Mouse (Mus musculus): ENCODE results near the gene Cdk2ap1. TPM values are rescaled to one million over a fixed set of nuclear protein-coding genes. Genes with fewer than 3 reads are reported as not detected.
"Not testable (repeated sequence)": the region's sequence is repeated elsewhere in the genome, so short reads cannot be mapped to it uniquely, and the experiment has no call there.

Gene Cdk2ap1
- polyA plus RNA-seq, 1 experiment from 2014 or later = 6.2 TPM

GRCm38 (mm10) chr5:124315941-124316340 lies 46.9 kb downstream of the Cdk2ap1 start:
- H3K9me3 ChIP-seq (replicated peaks; ENCODE audit: control insufficient read depth, low read length) = no peaks in the 10 kb centered on the region
- no peaks in the 10 kb centered on the region for H3K27me3 ChIP-seq (ENCODE audit: control insufficient read depth, insufficient read depth, low read depth, low read length)
- H3K36me3 ChIP-seq (ENCODE audit: control insufficient read depth, insufficient read depth) = peaks cover 21% of the 10 kb centered on the region
- no peak overlapping the region for H3K27ac ChIP-seq (ENCODE audit: low read length)
- H3K4me1 ChIP-seq (ENCODE audit: control insufficient read depth, low read depth, low read length) = peaks cover 11% of the 10 kb centered on the region
- no peak overlapping the region for H3K4me2 ChIP-seq (ENCODE audit: low read depth, low read length)
- WGBS (ENCODE audit: insufficient replicate concordance) = 91% methylated on average over 11 of the region's 11 CpGs
- H3K9ac ChIP-seq (ENCODE audit: low read depth, low read length) = no peak overlapping the region
- H3K4me3 ChIP-seq (ENCODE audit: low read depth, low read length) = no peak overlapping the region
- ATAC-seq (ENCODE audit: low read depth) = no peak

- WGBS (ENCODE audit: insufficient replicate concordance) = 84% methylated on average over 9 of the region's 9 CpGs
- H3K9me3 ChIP-seq (replicated peaks; ENCODE audit: control insufficient read depth, low read length) = no peaks in the 10 kb centered on the region
- H3K9ac ChIP-seq (ENCODE audit: low read depth, low read length) = no peak overlapping the region
- no peak overlapping the region for H3K27ac ChIP-seq (ENCODE audit: low read length)
- no peak overlapping the region for H3K4me3 ChIP-seq (ENCODE audit: low read depth, low read length)
- ATAC-seq (ENCODE audit: low read depth) = no peak
- peaks cover 11% of the 10 kb centered on the region for H3K4me1 ChIP-seq (ENCODE audit: control insufficient read depth, low read depth, low read length)
- H3K4me2 ChIP-seq (ENCODE audit: low read depth, low read length) = no peak overlapping the region
- H3K36me3 ChIP-seq (ENCODE audit: control insufficient read depth, insufficient read depth) = peaks cover 21% of the 10 kb centered on the region
- no peaks in the 10 kb centered on the region for H3K27me3 ChIP-seq (ENCODE audit: control insufficient read depth, insufficient read depth, low read depth, low read length)
These were observed 47.4 kb downstream of the Cdk2ap1 start for GRCm38 (mm10) chr5:124315498-124315897.

- 79% methylated on average over 11 of the region's 11 CpGs for WGBS (ENCODE audit: insufficient replicate concordance)
- no peaks in the 10 kb centered on the region for H3K4me1 ChIP-seq (ENCODE audit: control insufficient read depth, low read depth, low read length)
- H3K27ac ChIP-seq (ENCODE audit: low read length) = no peak overlapping the region
- H3K27me3 ChIP-seq (ENCODE audit: control insufficient read depth, insufficient read depth, low read depth, low read length) = no peaks in the 10 kb centered on the region
- H3K9ac ChIP-seq (ENCODE audit: low read depth, low read length) = no peak overlapping the region
- no peak for ATAC-seq (ENCODE audit: low read depth)
- H3K4me3 ChIP-seq (ENCODE audit: low read depth, low read length) = no peak overlapping the region
- H3K9me3 ChIP-seq (replicated peaks; ENCODE audit: control insufficient read depth, low read length) = no peaks in the 10 kb centered on the region
- no peak overlapping the region for H3K4me2 ChIP-seq (ENCODE audit: low read depth, low read length)
- H3K36me3 ChIP-seq (ENCODE audit: control insufficient read depth, insufficient read depth) = peaks cover 18% of the 10 kb centered on the region
These were observed 52.8 kb downstream of the Cdk2ap1 start for GRCm38 (mm10) chr5:124310091-124310490.

- Histone ChIP-seq H3K4me2 (ENCODE audit: low read depth, low read length) (no peak overlapping the region), H3K9me3 (replicated peaks; ENCODE audit: control insufficient read depth, low read length) (no peaks in the 10 kb centered on the region), H3K4me3 (ENCODE audit: low read depth, low read length) (no peak overlapping the region), H3K27ac (ENCODE audit: low read length) (no peak overlapping the region), H3K36me3 (ENCODE audit: control insufficient read depth, insufficient read depth) (peaks cover 17% of the 10 kb centered on the region), H3K4me1 (ENCODE audit: control insufficient read depth, low read depth, low read length) (no peaks in the 10 kb centered on the region), H3K27me3 (ENCODE audit: control insufficient read depth, insufficient read depth, low read depth, low read length) (no peaks in the 10 kb centered on the region), H3K9ac (ENCODE audit: low read depth, low read length) (no peak overlapping the region)
- 85% methylated on average over 10 of the region's 10 CpGs for WGBS (ENCODE audit: insufficient replicate concordance)
- ATAC-seq (ENCODE audit: low read depth) = no peak
These were observed 53.7 kb downstream of the Cdk2ap1 start for GRCm38 (mm10) chr5:124309155-124309554.

- WGBS (ENCODE audit: insufficient replicate concordance) = 69% methylated on average over 6 of the region's 6 CpGs
- not testable (repeated sequence) for H3K4me1 ChIP-seq (ENCODE audit: control insufficient read depth, low read depth, low read length); H3K9me3 ChIP-seq (replicated peaks; ENCODE audit: control insufficient read depth, low read length); H3K9ac ChIP-seq (ENCODE audit: low read depth, low read length); ATAC-seq (ENCODE audit: low read depth); H3K4me3 ChIP-seq (ENCODE audit: low read depth, low read length); H3K4me2 ChIP-seq (ENCODE audit: low read depth, low read length); H3K27me3 ChIP-seq (ENCODE audit: control insufficient read depth, insufficient read depth, low read depth, low read length); H3K27ac ChIP-seq (ENCODE audit: low read length)
- H3K36me3 ChIP-seq (ENCODE audit: control insufficient read depth, insufficient read depth) = peaks cover 12% of the 10 kb centered on the region
These were observed 60.0 kb downstream of the Cdk2ap1 start for GRCm38 (mm10) chr5:124302853-124303252.

GRCm38 (mm10) chr5:124300132-124300531 lies 62.8 kb downstream of the Cdk2ap1 start:
- peaks cover 15% of the 10 kb centered on the region for H3K36me3 ChIP-seq (ENCODE audit: control insufficient read depth, insufficient read depth)
- H3K27me3 ChIP-seq (ENCODE audit: control insufficient read depth, insufficient read depth, low read depth, low read length) = no peaks in the 10 kb centered on the region
- H3K4me1 ChIP-seq (ENCODE audit: control insufficient read depth, low read depth, low read length) = no peaks in the 10 kb centered on the region
- H3K9me3 ChIP-seq (replicated peaks; ENCODE audit: control insufficient read depth, low read length) = no peaks in the 10 kb centered on the region
- WGBS (ENCODE audit: insufficient replicate concordance) = 65% methylated on average over 4 of the region's 4 CpGs
- H3K27ac ChIP-seq (ENCODE audit: low read length) = no peak overlapping the region
- H3K9ac ChIP-seq (ENCODE audit: low read depth, low read length) = no peak overlapping the region
- no peak overlapping the region for H3K4me3 ChIP-seq (ENCODE audit: low read depth, low read length)
- no peak overlapping the region for H3K4me2 ChIP-seq (ENCODE audit: low read depth, low read length)
- ATAC-seq (ENCODE audit: low read depth) = no peak

- not testable (repeated sequence) for H3K27ac ChIP-seq (ENCODE audit: low read length); H3K9me3 ChIP-seq (replicated peaks; ENCODE audit: control insufficient read depth, low read length); H3K9ac ChIP-seq (ENCODE audit: low read depth, low read length); H3K4me2 ChIP-seq (ENCODE audit: low read depth, low read length); H3K4me3 ChIP-seq (ENCODE audit: low read depth, low read length); H3K27me3 ChIP-seq (ENCODE audit: control insufficient read depth, insufficient read depth, low read depth, low read length); ATAC-seq (ENCODE audit: low read depth); H3K4me1 ChIP-seq (ENCODE audit: control insufficient read depth, low read depth, low read length)
- peaks cover 15% of the 10 kb centered on the region for H3K36me3 ChIP-seq (ENCODE audit: control insufficient read depth, insufficient read depth)
- WGBS (ENCODE audit: insufficient replicate concordance) = 53% methylated on average over 3 of the region's 4 CpGs
These were observed 63.6 kb downstream of the Cdk2ap1 start for GRCm38 (mm10) chr5:124299307-124299706.

- Histone ChIP-seq H3K9me3 (replicated peaks; ENCODE audit: control insufficient read depth, low read length) (no peaks in the 10 kb centered on the region), H3K36me3 (ENCODE audit: control insufficient read depth, insufficient read depth) (peaks cover 13% of the 10 kb centered on the region)
- WGBS (ENCODE audit: insufficient replicate concordance) = 77% methylated on average over 4 of the region's 4 CpGs
These were observed 66.4 kb downstream of the Cdk2ap1 start for GRCm38 (mm10) chr5:124296475-124296874.

More at GRCm38 (mm10) chr5:124296475-124296874, 66.4 kb downstream of the Cdk2ap1 start:
- no peak overlapping the region for H3K9ac ChIP-seq (ENCODE audit: low read depth, low read length)
- H3K4me2 ChIP-seq (ENCODE audit: low read depth, low read length) = no peak overlapping the region
- H3K4me1 ChIP-seq (ENCODE audit: control insufficient read depth, low read depth, low read length) = no peaks in the 10 kb centered on the region
- H3K27ac ChIP-seq (ENCODE audit: low read length) = no peak overlapping the region
- no peaks in the 10 kb centered on the region for H3K27me3 ChIP-seq (ENCODE audit: control insufficient read depth, insufficient read depth, low read depth, low read length)
- H3K4me3 ChIP-seq (ENCODE audit: low read depth, low read length) = no peak overlapping the region
- ATAC-seq (ENCODE audit: low read depth) = no peak

All from liver, embryonic 16.5 days (tissue).